Mouse (Mus musculus): ENCODE measurements around the gene Rnf148.

Rnf148 gene

GRCm38 (mm10) chr6:23655036-23655435, at the start of gene Rnf148:
Rnf148 (minus strand) TSS chr6:23655136.
- DNase-seq (ENCODE audit: low read depth, low spot score): no peak

DNA sequence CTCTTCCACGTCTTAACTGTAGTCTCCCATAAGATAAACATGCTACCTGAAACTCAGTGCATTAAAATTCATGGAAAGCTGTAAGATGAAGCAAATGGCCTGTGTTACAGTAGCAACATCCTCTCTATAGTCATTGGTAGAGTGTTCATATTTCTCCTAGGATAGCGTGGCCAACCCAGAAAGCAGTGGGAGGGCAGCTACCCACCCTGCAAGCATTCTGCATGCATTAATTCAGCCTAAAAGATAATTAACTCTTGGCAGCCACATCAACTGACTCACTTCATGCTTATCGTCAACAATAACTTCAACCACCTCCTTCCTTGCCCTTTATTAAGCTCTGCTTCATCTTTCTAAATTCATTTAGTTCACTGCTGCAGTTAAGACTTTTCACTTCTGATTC, 45.9 kb upstream of the Rnf148 start:
- DNase-seq (ENCODE audit: low read depth, low spot score): no peak

DNA sequence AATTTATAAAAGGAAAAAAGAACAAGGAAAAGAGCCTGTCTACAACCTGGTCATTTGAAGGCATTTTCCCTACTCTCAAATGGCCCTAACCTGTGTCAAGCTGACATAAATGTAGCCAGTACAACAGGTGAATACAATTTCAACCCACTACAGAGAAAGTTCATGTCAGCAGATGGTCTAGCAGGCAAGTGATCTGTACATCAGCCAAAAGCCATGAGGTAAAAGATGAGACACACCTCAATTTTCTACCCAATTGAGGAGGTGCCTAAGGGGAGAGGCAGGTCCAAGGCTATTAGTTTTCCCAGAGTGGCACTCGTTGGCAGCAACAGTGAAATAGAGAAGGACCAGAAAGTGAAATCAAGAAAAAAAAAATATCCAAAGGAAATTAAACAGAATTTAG, 23.2 kb upstream of the Rnf148 start:
- DNase-seq (ENCODE audit: low read depth, low spot score): no peak

GRCm38 (mm10) chr6:23650205-23650604, 4.7 kb downstream of the Rnf148 start, which contains the start of gene Rnf133:
Rnf133 (minus strand) TSS chr6:23650305.
- DNase-seq (ENCODE audit: low read depth, low spot score): no peak

DNA sequence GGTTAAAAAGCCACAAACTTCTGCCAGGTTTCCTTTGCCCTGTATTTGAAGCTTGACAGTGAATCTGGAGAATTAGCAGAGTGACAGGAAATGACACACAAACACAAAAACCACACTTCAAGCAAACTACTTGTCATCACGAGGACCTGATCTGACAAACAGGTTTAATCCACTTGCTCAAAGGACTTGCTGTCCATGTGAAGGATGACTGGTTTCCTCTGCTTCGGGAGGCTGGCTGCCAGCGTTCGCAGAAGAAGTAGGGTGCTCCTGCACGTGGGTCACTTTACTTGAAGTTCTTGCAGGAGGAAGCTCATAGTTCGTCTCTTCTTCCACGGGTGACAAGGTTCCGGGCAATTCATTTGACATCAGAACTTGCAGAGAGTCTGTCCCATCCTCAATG, 6.2 kb downstream of the Rnf148 start:
- no peak for DNase-seq (ENCODE audit: low read depth, low spot score)

DNA sequence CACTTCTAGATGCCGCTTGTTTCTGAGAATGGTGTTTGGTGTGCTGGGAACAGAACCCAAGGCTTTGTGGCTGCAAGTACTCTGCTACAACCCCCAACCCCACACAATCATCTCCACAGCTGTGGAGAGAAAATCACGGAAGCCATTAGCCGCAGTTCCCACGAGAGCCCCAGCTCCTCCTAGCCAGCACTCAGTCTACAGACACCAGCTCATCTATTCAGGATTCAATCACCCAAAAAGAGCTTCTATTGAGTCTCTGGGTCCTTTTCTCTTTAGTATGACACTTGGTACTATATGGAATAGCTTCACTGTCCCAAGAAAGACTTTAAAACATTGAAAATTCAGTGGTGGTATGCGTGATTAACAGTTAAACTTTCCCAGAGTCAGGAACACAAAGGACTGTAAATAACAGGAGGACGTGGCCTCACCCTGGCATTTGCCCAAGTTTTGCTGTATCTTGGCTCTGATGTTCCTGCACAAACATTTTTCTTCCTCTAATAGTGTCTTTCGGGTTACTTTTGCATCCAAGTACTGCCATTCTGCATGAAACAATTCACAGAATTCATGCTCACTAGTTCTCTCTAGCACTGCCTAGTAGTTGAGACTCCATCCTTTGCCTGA, 7.2 kb downstream of the Rnf148 start:
- no peak for DNase-seq (ENCODE audit: low read depth, low spot score)

DNA sequence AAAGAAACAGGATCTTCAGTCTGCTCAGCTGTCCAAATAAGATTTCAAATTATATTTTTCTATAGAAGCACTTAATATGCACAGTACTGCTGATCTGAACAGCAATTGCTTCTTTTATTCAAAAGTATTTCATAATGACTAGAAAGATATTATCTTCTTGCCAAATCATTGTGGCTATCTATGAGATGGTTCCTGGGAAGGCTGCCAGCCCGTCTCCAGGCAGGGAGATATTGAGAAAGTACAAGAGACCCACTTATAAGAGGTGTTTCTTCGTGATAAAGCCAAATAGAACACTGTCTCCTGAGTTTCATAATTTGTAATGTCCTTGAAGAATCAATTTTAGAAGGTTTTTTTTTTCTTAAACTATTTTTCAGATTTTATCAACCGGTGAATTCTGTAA, 17.9 kb downstream of the Rnf148 start:
- DNase-seq (ENCODE audit: low read depth, low spot score): no peak

DNA sequence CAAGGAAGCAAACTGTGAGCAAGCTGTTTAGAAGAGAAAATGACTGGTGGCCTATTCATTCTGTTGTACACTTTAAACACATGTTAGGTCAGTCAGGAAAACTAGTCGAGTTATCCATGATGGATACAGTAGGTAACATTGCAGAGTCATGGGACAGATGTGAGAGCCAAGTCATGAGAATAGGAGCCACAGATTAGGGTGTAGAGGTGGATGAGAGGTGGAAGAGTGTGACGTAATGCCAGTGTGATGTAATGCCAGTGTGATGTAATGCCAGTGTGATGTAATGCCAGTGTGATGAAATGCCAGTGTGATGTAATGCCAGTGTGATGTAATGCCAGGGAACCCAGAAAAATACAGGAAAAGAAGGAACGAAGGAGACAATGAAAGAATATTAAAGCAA, 19.7 kb downstream of the Rnf148 start:
- no peak for DNase-seq (ENCODE audit: low read depth, low spot score)

DNA sequence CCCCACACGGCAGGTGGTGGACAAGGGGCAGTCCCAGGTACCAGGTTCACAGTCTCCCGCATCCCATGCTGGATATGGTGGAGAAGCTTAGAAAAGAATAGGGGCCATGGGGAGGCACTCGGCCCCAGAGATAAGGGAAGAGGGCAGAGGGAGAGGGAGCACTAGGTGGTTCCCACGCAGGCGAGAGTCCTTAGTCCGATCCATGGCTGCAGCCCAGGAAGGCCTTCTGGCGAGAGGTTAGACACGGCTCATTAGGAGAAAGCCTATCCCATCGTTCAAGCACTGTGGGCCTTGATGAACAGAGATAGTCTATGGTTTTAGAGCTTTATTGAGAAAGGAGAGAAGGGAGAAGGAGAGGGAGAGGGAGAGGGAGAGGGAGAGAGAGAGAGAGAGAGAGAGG, 20.9 kb downstream of the Rnf148 start:
- DNase-seq (ENCODE audit: low read depth, low spot score): no peak

DNA sequence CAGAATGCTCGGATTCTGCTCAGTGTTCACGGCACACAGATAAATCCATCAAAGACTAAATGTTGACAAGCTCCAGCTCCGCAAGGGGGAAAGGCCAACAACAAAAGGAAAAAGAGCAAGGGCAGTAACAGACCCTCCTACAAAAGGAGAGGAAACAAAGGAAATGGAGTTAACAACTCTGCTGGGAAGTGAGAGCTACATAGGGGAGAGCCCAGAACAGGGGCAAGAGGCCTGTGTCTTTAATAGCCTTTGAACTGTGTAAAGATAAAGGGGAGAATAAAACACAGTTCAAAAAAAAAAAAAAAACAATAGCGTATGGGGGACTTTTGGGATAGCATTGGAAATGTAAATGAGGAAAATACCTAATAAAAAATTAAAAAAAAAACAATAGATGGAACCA, 24.5 kb downstream of the Rnf148 start:
- no peak for DNase-seq (ENCODE audit: low read depth, low spot score)
